Mouse (Mus musculus): ENCODE measurements around the gene Cyba. TPM values are rescaled to one million over a fixed set of nuclear protein-coding genes. Genes with fewer than 3 reads are reported as not detected.

Gene Cyba
- total RNA-seq, 1 experiment from 2014 or later, result 285 TPM

DNA sequence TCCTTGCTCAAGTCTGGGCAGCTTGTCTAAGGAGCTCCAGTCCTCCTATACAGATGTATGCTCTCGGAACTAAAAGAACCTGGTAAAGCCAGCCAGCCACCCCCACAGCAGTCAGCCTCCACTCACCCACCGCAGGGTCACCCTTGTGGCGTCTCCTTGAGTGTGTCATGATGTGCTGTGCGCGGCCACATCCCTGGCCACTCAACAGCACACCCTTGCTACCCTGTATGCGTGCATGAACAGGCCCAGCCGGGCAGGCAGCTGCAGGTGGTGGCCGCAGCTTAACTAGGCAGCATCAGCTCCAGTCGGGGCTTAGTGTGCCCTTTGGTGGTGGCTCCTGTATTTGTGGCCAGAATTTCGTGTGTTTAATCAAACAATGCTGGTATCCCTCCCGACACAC lies 24.4 kb upstream of the Cyba start:
- no peak for ATAC-seq (ENCODE audit: extremely low read depth, insufficient number of reproducible peaks, low FRiP score, poor library complexity, severe bottlenecking)

DNA sequence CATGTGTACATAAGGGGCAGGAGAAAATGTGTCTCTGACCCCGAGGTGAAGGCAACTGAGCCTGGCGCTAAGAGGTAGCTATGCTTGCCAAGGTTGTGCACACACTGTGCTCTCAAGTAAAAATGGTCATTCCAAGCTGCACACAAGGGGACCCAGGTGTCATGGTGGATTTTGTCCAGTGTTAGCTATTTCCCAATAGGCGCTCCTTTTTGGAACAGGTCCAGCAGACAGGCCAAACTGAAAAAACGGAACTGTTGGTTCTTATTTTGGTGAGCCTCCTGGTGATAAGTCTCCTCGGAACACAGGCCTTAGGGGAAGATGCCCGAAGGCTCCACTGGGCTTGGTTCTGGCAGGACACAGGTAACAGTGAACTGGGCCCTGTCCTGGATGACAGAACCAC lies 21.7 kb upstream of the Cyba start:
- no peak for ATAC-seq (ENCODE audit: extremely low read depth, insufficient number of reproducible peaks, low FRiP score, poor library complexity, severe bottlenecking)

- no peak for ATAC-seq (ENCODE audit: extremely low read depth, insufficient number of reproducible peaks, low FRiP score, poor library complexity, severe bottlenecking)
These were observed 19.4 kb upstream of the Cyba start for GRCm38 (mm10) chr8:122452154-122452553.

DNA sequence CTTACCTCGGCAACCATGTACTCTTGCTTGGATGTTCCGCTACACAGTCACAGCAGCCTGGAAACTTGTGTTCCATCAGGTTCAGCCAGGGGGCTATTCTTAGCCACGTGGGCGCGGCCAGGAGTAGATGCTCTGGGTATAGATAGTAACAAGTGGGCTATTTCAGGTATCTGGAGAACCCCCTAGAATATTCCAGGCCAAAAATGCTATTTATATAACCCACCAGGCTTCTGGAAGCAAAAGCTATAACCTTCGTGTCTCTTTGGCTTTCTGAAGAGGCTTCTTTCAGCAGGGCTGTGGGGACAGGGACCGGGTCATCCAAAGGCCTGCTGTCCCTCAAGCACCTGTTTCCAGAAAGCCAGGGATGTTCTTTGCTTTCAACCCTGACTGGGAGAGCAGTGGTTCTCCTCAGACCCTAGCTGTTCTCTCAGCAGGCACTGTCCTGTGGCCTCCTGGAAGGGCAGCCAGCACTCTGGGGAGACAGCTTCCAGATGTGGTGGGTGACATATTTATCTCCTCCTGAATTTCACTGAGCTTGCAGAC lies 18.5 kb upstream of the Cyba start:
- no peak for ATAC-seq (ENCODE audit: extremely low read depth, insufficient number of reproducible peaks, low FRiP score, poor library complexity, severe bottlenecking)

DNA sequence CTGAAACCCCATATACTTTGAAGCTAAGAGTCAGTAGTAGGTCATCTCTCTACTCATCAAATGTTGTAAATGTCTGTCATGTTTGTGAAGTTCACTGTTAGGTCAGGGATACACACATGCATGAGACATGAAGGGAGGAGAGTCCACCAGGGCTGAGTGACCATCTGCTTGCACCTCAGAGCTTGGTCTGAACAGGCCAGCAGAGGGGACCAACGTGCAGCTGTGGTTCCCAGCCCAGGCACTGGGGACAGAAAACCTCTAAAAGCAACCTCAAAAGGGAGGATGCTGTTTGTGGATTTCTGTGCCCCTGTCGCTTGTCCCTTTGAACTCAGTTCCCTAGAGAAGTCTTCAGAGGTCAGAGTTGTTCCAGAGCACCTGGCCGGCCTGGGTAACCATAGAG lies 12.5 kb upstream of the Cyba start:
- no peak for ATAC-seq (ENCODE audit: extremely low read depth, insufficient number of reproducible peaks, low FRiP score, poor library complexity, severe bottlenecking)

DNA sequence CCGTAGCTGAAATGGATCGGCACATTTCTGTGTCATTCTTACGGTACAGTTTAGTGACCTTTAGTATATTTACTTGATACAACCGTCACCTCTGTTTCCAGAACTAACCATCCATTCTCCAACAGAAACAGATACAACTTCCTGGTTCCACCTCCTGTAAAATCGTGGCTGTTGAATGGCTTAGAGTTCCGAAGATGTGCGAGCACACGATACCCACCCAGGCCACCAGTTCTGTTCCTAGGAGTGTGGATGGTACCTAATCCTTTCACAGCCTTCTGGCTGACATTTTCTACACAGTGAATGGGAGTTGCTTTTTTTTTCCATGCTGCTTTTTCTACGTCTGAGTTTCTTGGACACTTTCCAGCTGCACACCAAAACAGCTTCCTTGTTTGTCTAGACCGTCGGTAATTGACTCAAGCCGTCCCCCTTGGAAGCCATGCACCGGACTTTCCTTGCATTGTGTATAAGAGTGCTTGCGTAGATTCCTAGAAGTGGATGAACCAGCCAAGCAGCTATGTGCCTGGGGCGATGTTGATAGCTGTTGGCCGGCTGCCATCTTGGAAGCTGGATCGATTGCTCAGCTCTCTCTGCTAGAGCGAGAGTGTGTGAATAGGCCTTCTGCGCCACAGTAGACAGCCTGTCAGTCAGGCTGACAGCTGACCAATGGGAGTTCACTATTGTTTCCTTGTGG lies 11.5 kb upstream of the Cyba start:
- ATAC-seq (ENCODE audit: extremely low read depth, insufficient number of reproducible peaks, low FRiP score, poor library complexity, severe bottlenecking), result no peak

DNA sequence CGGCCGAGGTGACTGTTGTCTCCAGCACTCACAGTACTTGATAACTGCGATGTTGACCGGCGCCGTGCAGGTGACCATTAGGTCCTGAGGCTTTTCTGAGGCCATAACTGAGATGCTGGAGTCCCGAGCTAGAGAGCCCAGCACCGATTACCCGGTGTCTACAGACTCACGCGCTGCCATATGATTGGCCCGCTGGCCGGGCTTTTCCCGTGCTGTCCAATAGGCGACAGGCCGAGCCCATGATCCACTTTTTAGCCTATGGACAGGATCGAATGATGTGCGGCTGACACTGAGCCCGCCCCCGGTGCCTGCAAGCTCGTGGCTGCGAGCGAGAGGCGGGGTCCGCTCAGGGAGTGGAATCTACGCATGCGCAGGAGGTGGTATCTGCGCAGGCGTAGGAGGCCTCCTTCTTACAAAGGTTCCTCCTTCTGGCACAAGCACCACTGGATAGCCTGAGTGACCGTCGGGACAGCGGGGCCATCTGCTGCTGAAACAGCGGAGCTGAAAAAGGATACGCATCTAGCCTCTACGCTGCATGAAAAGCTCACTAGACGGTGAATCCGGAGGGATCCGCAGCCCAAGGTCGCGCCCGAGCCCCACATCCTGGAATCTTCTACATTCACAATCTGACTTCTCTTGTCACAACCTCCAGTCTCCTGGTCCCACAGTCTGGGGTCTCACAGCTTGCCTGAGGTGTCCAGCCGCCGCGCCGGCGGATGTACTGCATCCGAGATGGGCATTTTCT lies 10.7 kb upstream of the Cyba start, which contains the start of gene Mvd:
TSS of gene Mvd (minus strand) at position 161 of the 745 bp plus-strand sequence.
- peak; percentile 95 for ATAC-seq (ENCODE audit: extremely low read depth, insufficient number of reproducible peaks, low FRiP score, poor library complexity, severe bottlenecking)

GRCm38 (mm10) chr8:122442781-122443180 lies 10.1 kb upstream of the Cyba start:
- ATAC-seq (ENCODE audit: extremely low read depth, insufficient number of reproducible peaks, low FRiP score, poor library complexity, severe bottlenecking), result no peak

DNA sequence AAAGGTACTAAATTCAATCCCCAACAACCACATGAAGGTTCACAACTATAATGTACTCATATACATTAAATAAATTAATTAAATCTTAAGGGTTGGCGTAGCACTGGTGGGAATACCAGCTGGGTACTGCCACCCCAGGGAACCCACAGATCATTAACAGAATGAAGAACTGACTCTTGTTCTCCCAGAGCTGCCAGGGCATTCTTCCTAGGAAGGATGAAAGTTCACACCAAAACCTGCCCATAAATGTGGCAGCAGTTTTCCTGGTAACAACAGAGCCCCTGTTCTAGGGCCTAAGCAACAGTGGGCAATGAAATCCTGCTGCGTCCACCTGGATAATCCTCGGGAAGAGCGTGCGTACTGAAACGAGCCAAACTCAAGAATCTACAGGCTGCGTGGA lies 9.6 kb upstream of the Cyba start:
- no peak for ATAC-seq (ENCODE audit: extremely low read depth, insufficient number of reproducible peaks, low FRiP score, poor library complexity, severe bottlenecking)

- ATAC-seq (ENCODE audit: extremely low read depth, insufficient number of reproducible peaks, low FRiP score, poor library complexity, severe bottlenecking), result no peak
These were observed 8.6 kb upstream of the Cyba start for GRCm38 (mm10) chr8:122441326-122441725.

DNA sequence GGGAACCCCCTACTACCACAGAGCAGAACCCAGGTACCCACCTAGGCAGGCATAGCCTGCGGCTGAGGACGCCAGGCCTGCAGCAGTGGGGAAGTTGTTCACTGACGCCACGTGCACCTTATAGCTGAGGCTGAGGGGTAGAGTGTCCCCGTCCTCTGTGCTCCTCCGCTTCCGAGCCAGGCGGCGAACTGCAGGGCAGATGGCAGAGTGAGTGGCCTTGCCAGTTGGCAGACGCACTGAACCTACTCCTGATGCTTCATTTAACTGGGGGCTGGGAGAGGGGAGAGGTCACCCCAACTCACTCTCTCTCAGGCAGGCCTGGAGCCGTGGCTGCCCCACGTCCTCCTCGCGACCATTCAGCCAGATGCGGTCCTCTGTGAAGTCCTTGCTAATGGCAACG lies 6.6 kb upstream of the Cyba start:
- ATAC-seq (ENCODE audit: extremely low read depth, insufficient number of reproducible peaks, low FRiP score, poor library complexity, severe bottlenecking), result no peak

GRCm38 (mm10) chr8:122437708-122438331 lies 5.1 kb upstream of the Cyba start:
- ATAC-seq (ENCODE audit: extremely low read depth, insufficient number of reproducible peaks, low FRiP score, poor library complexity, severe bottlenecking), result no peak

DNA sequence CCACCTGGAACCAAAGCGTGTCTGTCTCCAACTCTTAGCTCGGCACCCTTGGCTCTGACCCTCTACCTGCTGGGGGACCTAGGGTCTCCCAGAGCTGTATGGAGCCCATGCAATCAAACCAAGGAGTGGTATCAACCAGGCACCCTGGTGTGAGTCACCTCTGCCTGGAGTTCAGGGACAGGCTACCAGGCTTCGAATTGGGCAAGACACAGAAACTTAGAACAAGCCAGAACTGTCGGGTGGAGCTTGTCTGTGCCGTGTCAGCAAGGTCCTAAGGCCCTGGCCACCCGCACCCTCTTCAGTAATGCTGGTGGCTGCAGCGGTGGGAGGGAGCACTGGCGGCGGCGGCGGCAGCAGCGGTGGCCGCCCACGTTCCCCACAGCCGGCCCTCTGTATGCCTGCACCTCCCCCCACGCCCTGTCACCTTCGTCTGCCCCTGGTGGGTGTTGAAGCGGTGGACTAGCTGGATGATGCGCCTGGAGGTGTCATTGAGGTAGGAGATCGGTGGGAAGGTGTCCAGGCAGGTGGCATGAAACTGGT lies 3.9 kb upstream of the Cyba start:
- no peak for ATAC-seq (ENCODE audit: extremely low read depth, insufficient number of reproducible peaks, low FRiP score, poor library complexity, severe bottlenecking)

DNA sequence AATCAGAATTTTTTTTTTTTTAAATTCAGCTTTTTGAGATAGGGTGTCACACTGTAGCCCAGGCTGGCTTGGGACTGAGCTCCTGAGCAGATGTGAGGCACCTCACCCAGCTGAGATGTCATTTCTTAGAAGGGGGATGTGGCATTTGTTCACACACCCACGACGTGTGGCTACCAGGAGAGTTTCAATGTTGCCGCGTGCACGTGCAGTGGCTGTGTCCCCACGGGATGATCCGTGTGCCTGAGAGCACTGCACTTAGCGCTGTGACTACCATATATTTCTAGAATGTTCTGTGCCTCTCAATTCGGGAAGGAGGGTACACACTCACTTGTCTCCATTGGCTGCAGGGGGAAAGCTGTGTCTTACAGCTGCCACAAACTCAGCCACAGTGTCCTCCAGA lies 3.4 kb upstream of the Cyba start:
- ATAC-seq (ENCODE audit: extremely low read depth, insufficient number of reproducible peaks, low FRiP score, poor library complexity, severe bottlenecking), result no peak

DNA sequence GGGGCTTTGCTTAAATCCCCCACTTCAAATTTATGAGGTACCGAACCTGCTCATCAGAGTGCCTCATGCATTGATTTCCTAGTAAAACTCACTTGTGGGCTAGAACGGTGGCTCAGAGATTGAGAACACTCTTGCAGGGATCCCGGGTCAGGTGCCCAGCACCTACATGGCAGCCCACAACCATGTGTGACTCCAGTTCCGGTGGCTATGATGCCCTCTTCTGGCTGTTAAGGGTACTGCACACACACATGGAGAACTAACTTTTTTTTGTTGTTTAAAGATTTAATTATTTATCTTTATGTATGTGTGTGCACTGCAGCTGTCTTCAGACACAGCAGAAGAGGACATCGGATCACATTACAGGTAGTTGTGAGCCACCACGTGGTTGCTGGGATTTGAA lies 2.6 kb upstream of the Cyba start:
- no peak for ATAC-seq (ENCODE audit: extremely low read depth, insufficient number of reproducible peaks, low FRiP score, poor library complexity, severe bottlenecking)

DNA sequence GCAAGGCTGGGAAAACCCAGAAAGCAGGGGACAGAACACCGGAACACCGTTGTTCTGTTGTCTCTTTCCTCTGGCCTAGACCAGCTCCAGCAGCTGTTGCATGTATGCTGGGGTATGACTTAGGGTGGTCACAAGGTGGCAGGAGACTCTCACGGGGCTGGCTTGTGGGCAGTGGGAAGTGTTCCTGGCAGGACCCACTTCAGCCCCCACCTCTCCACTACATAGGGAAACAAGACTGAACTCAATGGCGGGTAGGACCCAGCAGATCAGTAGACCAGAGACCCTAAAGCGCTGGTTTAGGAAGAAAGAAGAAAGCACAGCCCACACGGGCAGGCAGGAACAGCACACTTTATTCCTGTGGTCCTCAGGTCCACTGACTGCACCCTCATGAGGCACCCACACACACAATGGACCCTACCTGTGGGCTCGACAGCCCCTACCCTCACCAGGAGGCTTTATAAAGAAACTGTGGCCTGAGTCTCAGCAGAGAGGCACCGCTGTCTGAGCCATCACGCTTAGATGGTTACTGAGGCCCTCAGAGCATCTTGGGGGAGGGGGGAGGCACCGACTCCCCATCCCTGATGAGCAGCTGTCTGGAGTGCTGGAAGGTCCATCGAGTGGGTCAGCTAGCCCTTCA lies 657 bp upstream of the Cyba start:
- no peak; the same call in 1 of the 2 replicates for ATAC-seq (ENCODE audit: extremely low read depth, insufficient number of reproducible peaks, low FRiP score, poor library complexity, severe bottlenecking)

DNA sequence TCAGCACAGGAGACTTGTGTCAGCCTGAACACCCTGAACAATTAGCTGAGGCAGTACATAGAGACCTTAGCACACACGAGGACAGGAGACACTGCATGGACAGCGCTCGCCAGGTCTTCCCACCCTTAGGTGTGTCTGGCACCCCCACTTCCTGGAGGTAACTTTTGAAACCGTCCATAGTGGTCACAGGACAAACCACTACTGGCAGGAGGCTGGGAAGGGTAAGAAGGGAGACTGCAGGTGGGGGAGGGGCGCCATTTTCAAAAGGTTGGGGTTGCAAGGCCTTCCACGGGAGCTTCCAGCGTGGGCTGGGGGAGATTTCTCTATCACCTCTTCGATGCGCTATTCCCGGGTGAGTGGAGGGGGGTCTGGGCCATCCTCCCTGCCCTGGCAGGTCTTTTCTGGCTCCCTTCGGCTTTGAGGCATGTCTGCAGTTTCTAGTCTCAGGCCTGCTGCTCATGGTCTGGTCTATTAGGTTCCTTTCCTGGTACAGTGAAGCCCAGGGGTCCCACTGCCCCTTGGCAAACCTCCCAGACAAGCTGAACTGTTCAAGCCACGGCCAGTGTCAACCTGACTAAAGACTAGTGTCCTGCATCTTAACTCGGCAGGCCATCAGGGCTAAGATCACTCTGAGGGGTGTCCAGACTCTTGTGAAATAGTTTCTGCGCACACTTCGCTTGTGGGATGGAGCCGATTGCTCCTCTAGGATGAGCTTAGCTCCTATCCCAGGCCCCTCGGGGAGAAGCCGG lies 862 bp downstream of the Cyba start:
- ATAC-seq (ENCODE audit: extremely low read depth, insufficient number of reproducible peaks, low FRiP score, poor library complexity, severe bottlenecking), result no peak

DNA sequence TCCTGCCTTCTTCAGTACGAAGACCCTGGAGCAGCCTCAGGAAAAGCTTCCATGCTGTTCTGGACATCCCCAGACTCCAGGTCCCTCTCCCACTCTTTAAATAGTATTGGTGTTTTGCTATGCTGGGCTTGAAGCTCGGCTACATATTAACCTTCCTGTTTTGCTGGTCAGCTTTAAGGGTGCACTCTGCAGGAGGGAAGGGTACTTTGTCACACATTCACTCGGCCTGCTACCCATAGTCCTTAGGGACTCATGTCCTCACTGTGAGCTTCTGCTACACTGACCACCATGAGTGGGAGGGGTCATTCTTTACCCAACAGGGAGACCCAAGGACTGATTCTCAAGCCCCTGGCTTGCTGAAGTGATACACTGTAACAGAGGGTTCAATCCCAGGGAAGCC lies 2.1 kb downstream of the Cyba start:
- no peak for ATAC-seq (ENCODE audit: extremely low read depth, insufficient number of reproducible peaks, low FRiP score, poor library complexity, severe bottlenecking)
